Mouse (Mus musculus): Measurements from ENCODE around the gene Cnot9.
A peak's percentile ranks its signal among the peaks of the same experiment; 100 is the strongest.
"Not testable (repeated sequence)": the region's sequence is repeated elsewhere in the genome, so short reads cannot be mapped to it uniquely, and the experiment has no call there.

Gene Cnot9

GRCm38 (mm10) chr1:74505721-74506464 lies at the start of gene Cnot9:
TSS of gene Cnot9 (plus strand) at chr1:74506058.
- peak; percentile 99 for DNase-seq (ENCODE audit: low spot score)

GRCm38 (mm10) chr1:74460273-74460672 lies 45.6 kb upstream of the Cnot9 start:
- peak; percentile 32 for DNase-seq (ENCODE audit: low spot score)

- DNase-seq (ENCODE audit: low spot score) = no peak
Measured at GRCm38 (mm10) chr1:74485792-74486191, 20.1 kb upstream of the Cnot9 start.

- DNase-seq (ENCODE audit: low spot score) = no peak
Measured at GRCm38 (mm10) chr1:74501106-74501505, 4.8 kb upstream of the Cnot9 start.

- no peak for DNase-seq (ENCODE audit: low spot score)
Measured at GRCm38 (mm10) chr1:74505393-74505720, 501 bp upstream of the Cnot9 start.

GRCm38 (mm10) chr1:74506471-74506881 lies 618 bp downstream of the Cnot9 start:
- DNase-seq (ENCODE audit: low spot score) = peak; percentile 67

- DNase-seq (ENCODE audit: low spot score) = no peak
Measured at GRCm38 (mm10) chr1:74507780-74508179, 1.9 kb downstream of the Cnot9 start.

GRCm38 (mm10) chr1:74511306-74511705 lies 5.4 kb downstream of the Cnot9 start:
- DNase-seq (ENCODE audit: low spot score) = no peak

GRCm38 (mm10) chr1:74512999-74513398 lies 7.1 kb downstream of the Cnot9 start:
- DNase-seq (ENCODE audit: low spot score) = not testable (repeated sequence)

- no peak for DNase-seq (ENCODE audit: low spot score)
Measured at GRCm38 (mm10) chr1:74519875-74520274, 14.0 kb downstream of the Cnot9 start.

GRCm38 (mm10) chr1:74524746-74525145 lies 18.9 kb downstream of the Cnot9 start:
- no peak for DNase-seq (ENCODE audit: low spot score)

GRCm38 (mm10) chr1:74528589-74528988 lies 22.7 kb downstream of the Cnot9 start:
- no peak for DNase-seq (ENCODE audit: low spot score)

GRCm38 (mm10) chr1:74538650-74539049 lies 32.8 kb downstream of the Cnot9 start:
- no peak for DNase-seq (ENCODE audit: low spot score)

- no peak for DNase-seq (ENCODE audit: low spot score)
Measured at GRCm38 (mm10) chr1:74542451-74542961, 36.6 kb downstream of the Cnot9 start, which contains the start of gene Plcd4. TSS of gene Plcd4 (plus strand) at chr1:74542888.

GRCm38 (mm10) chr1:74544184-74544583 lies 38.3 kb downstream of the Cnot9 start, which contains the start of gene Usp37:
TSS of gene Usp37 (minus strand) at chr1:74544284.
- no peak for DNase-seq (ENCODE audit: low spot score)

- DNase-seq (ENCODE audit: low spot score) = no peak
Measured at GRCm38 (mm10) chr1:74559061-74559460, 53.2 kb downstream of the Cnot9 start.

GRCm38 (mm10) chr1:74565834-74566233 lies 60.0 kb downstream of the Cnot9 start:
- DNase-seq (ENCODE audit: low spot score) = no peak

- no peak for DNase-seq (ENCODE audit: low spot score)
Measured at GRCm38 (mm10) chr1:74569739-74570719, 64.2 kb downstream of the Cnot9 start.
